Mouse (Mus musculus) heart, embryonic 10.5 days (tissue): ENCODE measurements around the gene Uncx. TPM values are rescaled to one million over a fixed set of nuclear protein-coding genes. Genes with fewer than 3 reads are reported as not detected.
"Not testable (repeated sequence)": the region's sequence is repeated elsewhere in the genome, so short reads cannot be mapped to it uniquely, and the experiment has no call there.

Source experiments
- DNase-seq: peaks from one replicate; pipeline ENCODE4 v3.0.0-alpha.2; 2017; ENCODE audit warnings: low spot score
- H3K27ac ChIP-seq: fragments of 300-500 bp; sonication (generic); 2 replicates; pipeline ENCODE4 v1.5.1; 2016; ENCODE audit warnings: mild to moderate bottlenecking
- H3K27me3 ChIP-seq: fragments of 300-500 bp; sonication (generic); 2 replicates; pipeline ENCODE4 v1.6.1; 2016; ENCODE audit warnings: mild to moderate bottlenecking; ENCODE audit not compliant: poor library complexity, insufficient read depth, severe bottlenecking
- H3K36me3 ChIP-seq: fragments of 300-500 bp; sonication (generic); 2 replicates; pipeline ENCODE4 v1.6.1; 2016; ENCODE audit warnings: mild to moderate bottlenecking, moderate library complexity
- H3K4me1 ChIP-seq: fragments of 300-500 bp; sonication (generic); 2 replicates; pipeline ENCODE4 v1.6.1; 2016; ENCODE audit warnings: mild to moderate bottlenecking
- H3K4me3 ChIP-seq: fragments of 300-500 bp; sonication (generic); 2 replicates; pipeline ENCODE4 v1.5.1; 2016; ENCODE audit warnings: mild to moderate bottlenecking, moderate library complexity
- H3K9me3 ChIP-seq: fragments of 300-500 bp; sonication (generic); 2 replicates; pipeline ENCODE4 v1.6.1; 2016; ENCODE audit warnings: mild to moderate bottlenecking, moderate library complexity
- WGBS: fragments of 180-500 bp; shearing (Covaris S2); methylation state at CpG from one replicate; pipeline ENCODE4 v1.1.7; 2016; 5-methylcytosine and 5-hydroxymethylcytosine counted together
- polyA plus RNA-seq: library from polyadenylated mRNA; unstranded; fragments of >200 nt; fragmentation: Nextera tagmentation; extraction: Ambion mirVana; gene quantifications from 2 replicates; pipeline ENCODE4 v1.2.1, GENCODE M21; 2016

The Uncx gene
- polyA plus RNA-seq, 1 experiment from 2014 or later: 0.18 TPM

GRCm38 (mm10) chr5:139584971-139585747 is 41.9 kb downstream of the Uncx start:
- Histone ChIP-seq H3K27me3 (peaks cover 87% of the 10 kb centered on the region), H3K9me3 (no peaks in the 10 kb centered on the region), H3K4me3 (peak overlapping the region; percentile 45), H3K36me3 (no peaks in the 10 kb centered on the region), H3K27ac (peak overlapping the region; percentile 30; the same call in 1 of the 2 replicates), H3K4me1 (peaks cover 16% of the 10 kb centered on the region)
- WGBS: 4% methylated on average over 39 of the region's 39 CpGs
- no peak for DNase-seq

- H3K36me3 ChIP-seq: no peaks in the 10 kb centered on the region
- no peak for DNase-seq
- H3K4me1 ChIP-seq: peaks cover 16% of the 10 kb centered on the region
- H3K4me3 ChIP-seq: peak overlapping the region; percentile 45
- no peak overlapping the region for H3K27ac ChIP-seq
- H3K9me3 ChIP-seq: no peaks in the 10 kb centered on the region
- H3K27me3 ChIP-seq: peaks cover 87% of the 10 kb centered on the region
- 5% methylated on average over 8 of the region's 8 CpGs for WGBS
Measured at GRCm38 (mm10) chr5:139585748-139586060, 42.4 kb downstream of the Uncx start.

- 69% methylated on average over 4 of the region's 5 CpGs for WGBS
- Histone ChIP-seq H3K27me3 (peaks cover 85% of the 10 kb centered on the region), H3K4me1 (peaks cover 16% of the 10 kb centered on the region)
- H3K27ac ChIP-seq, H3K4me3 ChIP-seq, DNase-seq, H3K36me3 ChIP-seq, H3K9me3 ChIP-seq: not testable (repeated sequence)
Measured at GRCm38 (mm10) chr5:139587459-139587858, 44.2 kb downstream of the Uncx start.

GRCm38 (mm10) chr5:139590682-139591360 is 47.5 kb downstream of the Uncx start:
- not testable (repeated sequence) for DNase-seq, H3K4me1 ChIP-seq, H3K36me3 ChIP-seq, H3K4me3 ChIP-seq, H3K9me3 ChIP-seq, H3K27ac ChIP-seq
- H3K27me3 ChIP-seq: peaks cover 82% of the 10 kb centered on the region
- 32% methylated on average over 6 of the region's 6 CpGs for WGBS

GRCm38 (mm10) chr5:139592011-139592410 is 48.7 kb downstream of the Uncx start:
- Histone ChIP-seq H3K27me3 (peaks cover 82% of the 10 kb centered on the region), H3K4me1 (0 out of 2 replicates have a peak, but pooled peaks cover 3% of the 10 kb centered on the region)
- 82% methylated on average over 3 of the region's 3 CpGs for WGBS

GRCm38 (mm10) chr5:139592850-139593249 is 49.6 kb downstream of the Uncx start:
- Histone ChIP-seq H3K27me3 (peaks cover 88% of the 10 kb centered on the region), H3K4me1 (0 out of 2 replicates have a peak, but pooled peaks cover 3% of the 10 kb centered on the region), H3K36me3 (no peaks in the 10 kb centered on the region), H3K9me3 (no peaks in the 10 kb centered on the region), H3K27ac (no peak overlapping the region), H3K4me3 (no peak overlapping the region)
- no peak for DNase-seq
- 65% methylated on average over 3 of the region's 3 CpGs for WGBS

More at GRCm38 (mm10) chr5:139592011-139592410, 48.7 kb downstream of the Uncx start:
- H3K36me3 ChIP-seq: no peaks in the 10 kb centered on the region
- no peak overlapping the region for H3K27ac ChIP-seq
- H3K4me3 ChIP-seq: no peak overlapping the region
- H3K9me3 ChIP-seq: no peaks in the 10 kb centered on the region
- no peak for DNase-seq

- DNase-seq: no peak
- H3K36me3 ChIP-seq: no peaks in the 10 kb centered on the region
- H3K4me1 ChIP-seq: peaks cover 5% of the 10 kb centered on the region; the same call in 1 of the 2 replicates
- no peaks in the 10 kb centered on the region for H3K9me3 ChIP-seq
- H3K27me3 ChIP-seq: peaks cover 93% of the 10 kb centered on the region
- 5% methylated on average over 21 of the region's 21 CpGs for WGBS
- H3K4me3 ChIP-seq: peak overlapping the region; percentile 6; the same call in 1 of the 2 replicates
- H3K27ac ChIP-seq: no peak overlapping the region
Measured at GRCm38 (mm10) chr5:139593746-139594145, 50.5 kb downstream of the Uncx start.

GRCm38 (mm10) chr5:139595001-139595400 is 51.7 kb downstream of the Uncx start:
- no peak for DNase-seq
- no peaks in the 10 kb centered on the region for H3K9me3 ChIP-seq
- no peak overlapping the region for H3K27ac ChIP-seq
- 84% methylated on average over 14 of the region's 14 CpGs for WGBS
- H3K27me3 ChIP-seq: peaks cover 94% of the 10 kb centered on the region
- no peaks in the 10 kb centered on the region for H3K36me3 ChIP-seq
- H3K4me1 ChIP-seq: peaks cover 18% of the 10 kb centered on the region
- no peak overlapping the region for H3K4me3 ChIP-seq

Other genes with a start within 250 kb of the Uncx start
- 1.1 and 1.2 TPM in 2 replicates for gene Adap1, start 217.9 kb upstream of the Uncx start, polyA plus RNA-seq
- gene Cox19, start 192.1 kb upstream of the Uncx start, polyA plus RNA-seq: 76.3 and 93.2 TPM in 2 replicates
- not detected in 2 replicates for gene Cyp2w1, start 190.9 kb upstream of the Uncx start, polyA plus RNA-seq
- 5.6 and 5.7 TPM in 2 replicates for gene Gpr146, start 165.8 kb upstream of the Uncx start, polyA plus RNA-seq
- gene C130050O18Rik, start 138.2 kb upstream of the Uncx start, polyA plus RNA-seq: 0.28 and 0.45 TPM in 2 replicates
- 0.26 and 0.36 TPM in 2 replicates for gene Gper1, start 120.3 kb upstream of the Uncx start, polyA plus RNA-seq
- 29.2 and 40.9 TPM in 2 replicates for gene 3110082I17Rik, start 83.0 kb upstream of the Uncx start, polyA plus RNA-seq
- gene Zfand2a, start 58.9 kb upstream of the Uncx start, polyA plus RNA-seq: 10.7 and 12.6 TPM in 2 replicates
- 4.1 and 5.7 TPM in 2 replicates for gene Micall2, start 192.8 kb downstream of the Uncx start, polyA plus RNA-seq
- 30.3 and 31.3 TPM in 2 replicates for gene Ints1, start 232.2 kb downstream of the Uncx start, polyA plus RNA-seq
- 20.7 and 25.1 TPM in 2 replicates for gene Mafk, start 248.0 kb downstream of the Uncx start, polyA plus RNA-seq